Mouse (Mus musculus) heart, adult 2 months (tissue): Measurements from ENCODE around the gene Hspa1l.

ENCODE experiments used
- EP300 ChIP-seq: fragments of 200-500 bp; IDR thresholded peaks from 2 replicates; pipeline ENCODE4 v1.6.1; 2011; ENCODE audit warnings: low read depth, low read length, control low read depth; ENCODE audit not compliant: insufficient read depth
- POLR2A ChIP-seq: fragments of 200-500 bp; IDR thresholded peaks from 2 replicates; pipeline ENCODE4 v1.6.1; 2011; ENCODE audit warnings: mild to moderate bottlenecking, low read depth, low read length, control low read depth; ENCODE audit not compliant: insufficient read depth

DNA sequence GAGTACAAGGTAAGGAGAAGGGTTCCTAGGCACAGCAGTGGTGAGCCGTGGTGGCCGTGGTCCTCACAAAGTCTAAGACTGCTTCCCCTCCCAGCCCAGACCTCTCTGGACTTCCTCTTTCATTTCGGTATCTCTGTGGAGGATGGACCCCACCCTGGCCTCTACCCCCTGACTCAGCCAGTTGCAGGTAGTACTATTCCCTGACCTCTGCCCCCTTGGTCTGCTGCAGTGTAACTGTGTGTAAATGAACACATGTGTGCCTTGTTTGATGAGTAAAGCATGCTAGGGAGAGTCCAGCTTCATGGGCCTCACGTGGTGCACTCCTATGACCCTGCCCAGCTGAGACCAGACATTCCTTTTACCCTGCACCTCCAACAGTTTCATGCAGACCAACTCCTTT, 51.3 kb downstream of the Hspa1l start:
- TF ChIP-seq EP300 (no peak), POLR2A (no peak)
